Comparison of ENCODE assay signal across 21 mouse cellular contexts in the genomic region with DNA sequence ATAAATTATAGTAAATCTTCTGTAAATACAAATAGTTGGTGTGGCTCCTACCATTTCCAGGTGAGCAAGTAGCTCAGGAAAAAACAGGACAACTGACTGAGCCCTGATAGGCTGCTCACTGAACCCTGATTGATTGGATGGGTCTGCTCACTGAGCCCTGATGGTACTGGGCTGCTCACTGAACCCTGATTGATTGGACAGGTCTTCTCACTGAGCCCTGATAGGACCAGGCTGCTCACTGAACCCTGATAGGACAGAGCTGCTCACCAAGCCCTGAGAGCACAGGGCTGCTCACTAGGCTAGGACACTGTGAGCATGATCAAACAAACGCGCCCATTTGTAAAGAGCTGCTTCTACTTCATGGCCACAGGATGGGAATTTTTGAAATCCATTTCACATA. TPM values are rescaled to one million over a fixed set of nuclear protein-coding genes. Genes with fewer than 3 reads are reported as not detected.
DNase-seq lines count a peak whose midpoint lies in the region; ATAC-seq lines count a peak whose summit lies in the region.
"Had no signal": no experiment of that assay in that cellular context is flagged by ENCODE, and none has a peak within 500 bp of the region (broad histone marks: within the 10 kb centered on the region; RNA-seq: fewer than 3 reads in every experiment).

No protein-coding gene starts in this region.

- ATAC-seq in midbrain, embryonic 11.5 days (ENCODE audit: low FRiP score) = peak; percentile 61; the same call in 1 of the 2 replicates
- ATAC-seq in hindbrain, embryonic 12.5 days (ENCODE audit: low FRiP score) = peak; percentile 73
- no peak; the same call in 1 of the 2 replicates for ATAC-seq in midbrain, embryonic 14.5 days (ENCODE audit: low FRiP score, low TSS enrichment)

- no peaks in the 10 kb centered on the region for H3K9me3 ChIP-seq in midbrain, embryonic 11.5 days (ENCODE audit: control insufficient read depth, low read length)
- peaks cover 2% of the 10 kb centered on the region for H3K9me3 ChIP-seq in midbrain, embryonic 10.5 days (replicated peaks)
- H3K9me3 ChIP-seq in hindbrain, embryonic 12.5 days (replicated peaks) = no peaks in the 10 kb centered on the region
- no peaks in the 10 kb centered on the region for H3K9me3 ChIP-seq in midbrain, embryonic 14.5 days (ENCODE audit: control insufficient read depth, low read length)
- H3K9me3 ChIP-seq: heart, embryonic 15.5 days; limb, embryonic 15.5 days had no signal

- no peak overlapping the region for H3K9ac ChIP-seq in midbrain, embryonic 11.5 days (ENCODE audit: low read length)
- no peak overlapping the region for H3K9ac ChIP-seq in hindbrain, embryonic 12.5 days
- H3K9ac ChIP-seq in midbrain, embryonic 14.5 days (replicated peaks; ENCODE audit: low read length) = no peak overlapping the region
- H3K9ac ChIP-seq: heart, embryonic 15.5 days; limb, embryonic 15.5 days had no signal

- H3K4me3 ChIP-seq in midbrain, embryonic 11.5 days (ENCODE audit: low read depth, low read length) = no peak overlapping the region
- no peak overlapping the region for H3K4me3 ChIP-seq in midbrain, embryonic 10.5 days
- no peak overlapping the region for H3K4me3 ChIP-seq in hindbrain, embryonic 12.5 days
- H3K4me3 ChIP-seq in midbrain, embryonic 14.5 days (replicated peaks; ENCODE audit: low read depth, low read length) = no peak overlapping the region
- H3K4me3 ChIP-seq: heart, embryonic 15.5 days; limb, embryonic 15.5 days had no signal

- H3K27ac ChIP-seq in midbrain, embryonic 11.5 days (ENCODE audit: low read depth, low read length) = no peak overlapping the region
- no peak overlapping the region for H3K27ac ChIP-seq in midbrain, embryonic 10.5 days (replicated peaks)
- no peak overlapping the region for H3K27ac ChIP-seq in hindbrain, embryonic 12.5 days
- no peak overlapping the region for H3K27ac ChIP-seq in midbrain, embryonic 14.5 days (replicated peaks; ENCODE audit: low read depth, low read length)
- H3K27ac ChIP-seq: heart, embryonic 15.5 days; limb, embryonic 15.5 days had no signal

- no peaks in the 10 kb centered on the region for H3K4me1 ChIP-seq in midbrain, embryonic 11.5 days (ENCODE audit: control insufficient read depth, insufficient read depth, low read length)
- H3K4me1 ChIP-seq in midbrain, embryonic 10.5 days = no peaks in the 10 kb centered on the region
- no peaks in the 10 kb centered on the region for H3K4me1 ChIP-seq in hindbrain, embryonic 12.5 days
- H3K4me1 ChIP-seq in midbrain, embryonic 14.5 days (ENCODE audit: control insufficient read depth, insufficient read depth, low read length) = no peaks in the 10 kb centered on the region
- H3K4me1 ChIP-seq: heart, embryonic 15.5 days; limb, embryonic 15.5 days had no signal

- WGBS in midbrain, embryonic 11.5 days = 91% methylated on average over 2 of the region's 2 CpGs
- WGBS in midbrain, embryonic 10.5 days = 79% methylated on average over 2 of the region's 2 CpGs
- WGBS in hindbrain, embryonic 12.5 days = 90% methylated on average over 2 of the region's 2 CpGs
- WGBS in midbrain, embryonic 14.5 days = 90% methylated on average over 2 of the region's 2 CpGs

- no peaks in the 10 kb centered on the region for H3K27me3 ChIP-seq in midbrain, embryonic 11.5 days (ENCODE audit: control insufficient read depth, insufficient read depth, low read length)
- H3K27me3 ChIP-seq in midbrain, embryonic 10.5 days (ENCODE audit: low read depth, poor library complexity, severe bottlenecking) = no peaks in the 10 kb centered on the region
- H3K27me3 ChIP-seq in hindbrain, embryonic 12.5 days = no peaks in the 10 kb centered on the region
- H3K27me3 ChIP-seq in midbrain, embryonic 14.5 days (ENCODE audit: control insufficient read depth, insufficient read depth, low read length) = no peaks in the 10 kb centered on the region
- H3K27me3 ChIP-seq: heart, embryonic 15.5 days; limb, embryonic 15.5 days had no signal

- H3K4me2 ChIP-seq in midbrain, embryonic 11.5 days = no peak overlapping the region
- no peak overlapping the region for H3K4me2 ChIP-seq in hindbrain, embryonic 12.5 days (replicated peaks)
- no peak overlapping the region for H3K4me2 ChIP-seq in midbrain, embryonic 14.5 days (ENCODE audit: low read length)
- H3K4me2 ChIP-seq: heart, embryonic 15.5 days; limb, embryonic 15.5 days had no signal

- DNase-seq in midbrain, embryonic 11.5 days (ENCODE audit: low spot score, missing footprints) = no peak
- no peak for DNase-seq in midbrain, embryonic 10.5 days (ENCODE audit: low spot score)
- peak; percentile 14 for DNase-seq in midbrain, embryonic 14.5 days
- DNase-seq in retina, postnatal 1 day = peak; percentile 55
- no peak for DNase-seq in layer of hippocampus, postnatal 14 days (ENCODE audit: low spot score in 2 of 2)
- DNase-seq in spleen, postnatal 14 days (ENCODE audit: low spot score in 2 of 2) = no peak
- no peak for DNase-seq in natural killer cell, adult 2 months (ENCODE audit: low spot score in 2 of 2)
- DNase-seq: adrenal gland, adult 8-10 months; B cell, adult 2 months; cerebellum, adult 2 months; heart, adult 18-20 months; kidney, adult 11 months; kidney, postnatal 36 days; layer of hippocampus, adult 9-11 months; lung, postnatal 14 days had no signal

- H3K36me3 ChIP-seq in midbrain, embryonic 11.5 days (ENCODE audit: control insufficient read depth, insufficient read depth, low read length) = no peaks in the 10 kb centered on the region
- H3K36me3 ChIP-seq in midbrain, embryonic 10.5 days = no peaks in the 10 kb centered on the region
- no peaks in the 10 kb centered on the region for H3K36me3 ChIP-seq in hindbrain, embryonic 12.5 days
- H3K36me3 ChIP-seq in midbrain, embryonic 14.5 days (ENCODE audit: control insufficient read depth, insufficient read depth, low read length) = no peaks in the 10 kb centered on the region
- H3K36me3 ChIP-seq: heart, embryonic 15.5 days; limb, embryonic 15.5 days had no signal

RNA-seq across cellular contexts. Expression of gene 3830403N18Rik, which starts 15.0 kb away (rescaled TPM):
- polyA plus RNA-seq in midbrain, embryonic 11.5 days (2014; fragmentation: Nextera tagmentation; extraction: Ambion mirVana) = 1.9 and 2.2 TPM in 2 replicates
- 0.80 and 0.88 TPM in 2 replicates for polyA plus RNA-seq in midbrain, embryonic 10.5 days (2016; fragmentation: Nextera tagmentation; extraction: Ambion mirVana)
- 1.1 and 1.2 TPM in 2 replicates for polyA plus RNA-seq in hindbrain, embryonic 12.5 days (2016; fragmentation: Nextera tagmentation; extraction: Ambion mirVana)
- 0.91 TPM in 1 of 2 replicates, not detected in the other for polyA plus RNA-seq in midbrain, embryonic 14.5 days (2014; fragmentation: Nextera tagmentation; extraction: Ambion mirVana)
- total RNA-seq in layer of hippocampus, postnatal 14 days (2021) = under 1 TPM in 1 of 2 experiments, not detected in 1; 0.53 TPM
- total RNA-seq: gastrocnemius, adult 8-10 months; left cerebral cortex, postnatal 14 days had no signal
- polyA plus RNA-seq: spleen, adult 2 months had no signal

Comparison
In these comparisons a context has a peak if more than half of its experiments do, and no peak if none do; other contexts are left out.
1. DNase-seq: peak in midbrain, embryonic 14.5 days (single experiment) and retina, postnatal 1 day (single experiment); none in midbrain, embryonic 11.5 days (single experiment), midbrain, embryonic 10.5 days (single experiment), layer of hippocampus, postnatal 14 days (0 of 2), spleen, postnatal 14 days (0 of 2) and natural killer cell, adult 2 months (0 of 2).